Mouse (Mus musculus) spleen, adult 18-20 months (tissue): ENCODE results near the gene Olfr1023.

ENCODE experiments used
- DNase-seq, 2 experiments: peaks; one replicate each; pipeline ENCODE4 v3.0.0; 2022; ENCODE audit warnings: mixed read lengths in 2 of 2

Olfr1023 gene

GRCm38 (mm10) chr2:85885340-85885739 lies at the start of gene Olfr1023:
Gene Olfr1023 (plus strand): TSS chr2:85885640.
- DNase-seq, result no peak

GRCm38 (mm10) chr2:85845383-85845782 lies 40.1 kb upstream of the Olfr1023 start, which contains the start of gene Olfr1019:
Gene Olfr1019 (minus strand): TSS chr2:85845483.
- no peak for DNase-seq

GRCm38 (mm10) chr2:85846730-85847129 lies 38.7 kb upstream of the Olfr1023 start, which contains the start of gene Olfr1020:
Gene Olfr1020 (plus strand): TSS chr2:85847030.
- DNase-seq, result no peak

- no peak for DNase-seq
These were observed 17.1 kb upstream of the Olfr1023 start, which contains the start of gene Olfr1022 for GRCm38 (mm10) chr2:85868294-85868693. Gene Olfr1022 (plus strand): TSS chr2:85868594.

- no peak for DNase-seq
These were observed 19.5 kb downstream of the Olfr1023 start, which contains the start of gene Olfr1024 for GRCm38 (mm10) chr2:85904952-85905351. Gene Olfr1024 (minus strand): TSS chr2:85905052.

- DNase-seq, result no peak
These were observed 27.8 kb downstream of the Olfr1023 start for GRCm38 (mm10) chr2:85913197-85913596.

- no peak for DNase-seq
These were observed 29.5 kb downstream of the Olfr1023 start, which contains the start of gene Olfr1025-ps1 for GRCm38 (mm10) chr2:85914893-85915292. Gene Olfr1025-ps1 (plus strand): TSS chr2:85915193.

- DNase-seq, result no peak
These were observed 35.8 kb downstream of the Olfr1023 start, which contains the start of gene Olfr1026 for GRCm38 (mm10) chr2:85921258-85921657. Gene Olfr1026 (plus strand): TSS chr2:85921558.
